Mouse (Mus musculus): Measurements from ENCODE around the gene Sipa1.

GRCm38 (mm10) chr19:5637069-5638047, 26.1 kb downstream of the Sipa1 start, which contains the start of gene Rela:
- no peak for TF ChIP-seq CTCF (IDR thresholded peaks at IDR 0.05; ENCODE audit: extremely low read depth, insufficient read depth, insufficient read length, insufficient replicate concordance)
- peak; percentile 59 for TF ChIP-seq POLR2A (IDR thresholded peaks at IDR 0.05; ENCODE audit: low read depth, low read length)
